Mouse (Mus musculus) stomach, embryonic 16.5 days (tissue): Measurements from ENCODE around the gene Eif3f. TPM values are rescaled to one million over a fixed set of nuclear protein-coding genes. Genes with fewer than 3 reads are reported as not detected.
A peak's percentile ranks its signal among the peaks of the same experiment; 100 is the strongest.

Source experiments
- ATAC-seq: fragments of 200-750 bp; cut with Nextera tagmentation; 2 replicates; pipeline ENCODE4 v1.8.0; 2017; ENCODE audit warnings: moderate number of reproducible peaks, moderate TSS enrichment; ENCODE audit not compliant: insufficient read depth, low FRiP score
- H3K27ac ChIP-seq: fragments of 300-500 bp; sonication (generic); 2 replicates; pipeline ENCODE4 v1.5.1; 2014; ENCODE audit warnings: low read length
- H3K27me3 ChIP-seq: fragments of 300-500 bp; sonication (generic); 2 replicates; pipeline ENCODE4 v1.6.1; 2014; ENCODE audit warnings: low read length, control low read depth, mixed read lengths; ENCODE audit not compliant: control insufficient read depth, insufficient read depth
- H3K36me3 ChIP-seq: fragments of 300-500 bp; sonication (generic); 2 replicates; pipeline ENCODE4 v1.6.1; 2014; ENCODE audit warnings: low read length; ENCODE audit not compliant: control insufficient read depth, insufficient read depth
- H3K4me1 ChIP-seq: fragments of 300-500 bp; sonication (generic); 2 replicates; pipeline ENCODE4 v1.6.1; 2014; ENCODE audit warnings: low read length, control low read depth, mixed read lengths; ENCODE audit not compliant: control insufficient read depth, insufficient read depth
- H3K4me2 ChIP-seq: fragments of 300-500 bp; sonication (generic); 2 replicates; pipeline ENCODE4 v1.6.1; 2014; ENCODE audit warnings: low read depth, low read length, mixed read lengths
- H3K4me3 ChIP-seq: fragments of 300-500 bp; sonication (generic); replicated peaks from 2 replicates; pipeline ENCODE4 v1.5.1; 2014; ENCODE audit warnings: mild to moderate bottlenecking, low read length
- H3K9ac ChIP-seq: fragments of 300-500 bp; sonication (generic); 2 replicates; pipeline ENCODE4 v1.6.1; 2014; ENCODE audit warnings: low read length
- H3K9me3 ChIP-seq: fragments of 300-500 bp; sonication (generic); replicated peaks from 2 replicates; pipeline ENCODE4 v1.6.1; 2016; ENCODE audit warnings: low read length, control low read depth; ENCODE audit not compliant: control insufficient read depth
- WGBS: fragments of 180-500 bp; shearing (Covaris S2); extraction: QIAGEN DNeasy Blood & Tissue Kit; methylation state at CpG from one replicate; pipeline ENCODE4 v1.1.7; 2014; 5-methylcytosine and 5-hydroxymethylcytosine counted together
- polyA plus RNA-seq: library from polyadenylated mRNA; unstranded; fragments of >200 nt; fragmentation: Nextera tagmentation; extraction: Ambion mirVana; gene quantifications from 2 replicates; pipeline ENCODE4 v1.2.1, GENCODE M21; 2015

Eif3f gene
- polyA plus RNA-seq, 1 experiment from 2014 or later = 63.5 TPM

- no peak for ATAC-seq
- Histone ChIP-seq H3K9me3 (no peaks in the 10 kb centered on the region), H3K4me2 (peak overlapping the region; percentile 68), H3K36me3 (peaks cover 20% of the 10 kb centered on the region), H3K9ac (peak overlapping the region; percentile 98), H3K27me3 (no peaks in the 10 kb centered on the region), H3K4me3 (peak overlapping the region; percentile 100), H3K4me1 (peaks cover 8% of the 10 kb centered on the region), H3K27ac (no peak overlapping the region)
- WGBS = 80% methylated on average over 7 of the region's 7 CpGs
Observed at GRCm38 (mm10) chr7:108935411-108935810, 1.2 kb downstream of the Eif3f start.

DNA sequence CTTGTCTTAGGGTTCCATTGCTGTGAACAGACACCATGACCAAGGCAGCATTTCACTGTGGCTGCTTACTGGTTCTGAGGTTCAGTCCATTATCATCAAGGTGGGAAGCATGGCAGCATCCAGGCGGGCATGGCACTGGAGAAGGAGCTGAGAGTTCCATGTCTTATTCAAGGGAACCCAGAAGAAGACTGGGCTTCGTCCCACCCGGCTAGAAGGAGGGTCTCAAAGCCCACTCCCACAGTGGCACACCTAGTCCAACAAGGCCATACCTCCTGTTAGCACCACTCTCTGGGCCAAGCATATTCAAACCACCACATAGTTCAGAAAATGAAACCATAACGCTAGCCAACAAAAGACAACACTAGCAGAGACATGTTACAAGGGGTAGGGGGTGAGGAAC lies 2.4 kb downstream of the Eif3f start:
- no peaks in the 10 kb centered on the region for H3K27me3 ChIP-seq
- peaks cover 8% of the 10 kb centered on the region for H3K4me1 ChIP-seq
- no peak overlapping the region for H3K4me2 ChIP-seq
- no peak overlapping the region for H3K4me3 ChIP-seq
- no peak overlapping the region for H3K9ac ChIP-seq
- 91% methylated on average over 4 of the region's 4 CpGs for WGBS
- peaks cover 31% of the 10 kb centered on the region for H3K36me3 ChIP-seq
- H3K9me3 ChIP-seq = no peaks in the 10 kb centered on the region
- no peak for ATAC-seq
- H3K27ac ChIP-seq = no peak overlapping the region

DNA sequence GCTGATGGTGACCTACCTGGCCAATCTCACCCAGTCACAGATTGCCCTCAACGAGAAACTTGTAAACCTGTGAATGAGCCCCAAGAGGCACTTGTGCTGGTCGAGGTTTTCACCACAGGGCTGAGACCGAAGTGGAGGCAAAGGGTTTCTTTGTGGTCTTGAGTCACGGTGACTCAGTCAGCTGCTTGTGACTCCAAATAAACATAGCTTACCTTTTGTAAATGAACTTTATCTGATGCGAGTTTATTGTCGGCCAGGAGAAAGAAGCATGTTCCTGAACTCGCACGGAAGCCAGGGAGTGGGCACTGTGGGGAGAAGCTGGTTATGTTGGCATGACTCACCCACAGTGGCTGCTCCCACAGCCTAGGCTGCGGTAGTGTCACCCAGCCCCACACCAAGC lies 7.2 kb downstream of the Eif3f start:
- 83% methylated on average over 9 of the region's 9 CpGs for WGBS
- peaks cover 37% of the 10 kb centered on the region for H3K36me3 ChIP-seq

GRCm38 (mm10) chr7:108944002-108944401 lies 9.8 kb downstream of the Eif3f start:
- no peak for ATAC-seq

More for the DNA sequence above, 7.2 kb downstream of the Eif3f start:
- no peaks in the 10 kb centered on the region for H3K27me3 ChIP-seq
- no peaks in the 10 kb centered on the region for H3K4me1 ChIP-seq
- H3K9ac ChIP-seq = no peak overlapping the region
- no peak for ATAC-seq
- no peak overlapping the region for H3K4me2 ChIP-seq
- no peak overlapping the region for H3K4me3 ChIP-seq
- no peak overlapping the region for H3K27ac ChIP-seq
- no peaks in the 10 kb centered on the region for H3K9me3 ChIP-seq

GRCm38 (mm10) chr7:108948611-108949010 lies 14.4 kb downstream of the Eif3f start:
- Histone ChIP-seq H3K27me3 (peaks cover 39% of the 10 kb centered on the region), H3K4me2 (no peak overlapping the region), H3K9ac (no peak overlapping the region), H3K9me3 (no peaks in the 10 kb centered on the region), H3K4me3 (no peak overlapping the region), H3K4me1 (peaks cover 12% of the 10 kb centered on the region), H3K36me3 (no peaks in the 10 kb centered on the region), H3K27ac (no peak overlapping the region)
- ATAC-seq = no peak

More at GRCm38 (mm10) chr7:108944002-108944401, 9.8 kb downstream of the Eif3f start:
- Histone ChIP-seq H3K4me3 (no peak overlapping the region), H3K27me3 (peaks cover under 1% of the 10 kb centered on the region; the same call in 1 of the 2 replicates), H3K4me1 (no peaks in the 10 kb centered on the region), H3K9me3 (no peaks in the 10 kb centered on the region), H3K36me3 (peaks cover 28% of the 10 kb centered on the region), H3K9ac (no peak overlapping the region), H3K4me2 (no peak overlapping the region), H3K27ac (no peak overlapping the region)
- 10% methylated on average over 2 of the region's 2 CpGs for WGBS

GRCm38 (mm10) chr7:108949301-108949700 lies 15.1 kb downstream of the Eif3f start:
- Histone ChIP-seq H3K27me3 (peaks cover 39% of the 10 kb centered on the region), H3K27ac (no peak overlapping the region), H3K4me1 (peaks cover 12% of the 10 kb centered on the region), H3K9me3 (no peaks in the 10 kb centered on the region), H3K4me3 (no peak overlapping the region), H3K4me2 (no peak overlapping the region), H3K9ac (no peak overlapping the region), H3K36me3 (no peaks in the 10 kb centered on the region)
- WGBS = 50% methylated on average over 2 of the region's 2 CpGs
- no peak for ATAC-seq

GRCm38 (mm10) chr7:108950312-108950761 lies 16.1 kb downstream of the Eif3f start, which contains the start of gene Tub:
Gene Tub, plus strand, starts transcription at chr7:108950338.
- WGBS = under 1% methylated on average over 43 of the region's 44 CpGs

GRCm38 (mm10) chr7:108950762-108951331 lies 16.6 kb downstream of the Eif3f start:
- no peak; the same call in 1 of the 2 replicates for ATAC-seq

More at GRCm38 (mm10) chr7:108950312-108950761, 16.1 kb downstream of the Eif3f start, which contains the start of gene Tub:
- Histone ChIP-seq H3K27ac (no peak within 1 kb of the TSS), H3K27me3 (peaks cover 39% of the 10 kb centered on the region), H3K9ac (peak within 1 kb of the TSS; percentile 34), H3K4me3 (peak within 1 kb of the TSS; percentile 45), H3K36me3 (no peaks in the 10 kb centered on the region), H3K9me3 (no peaks in the 10 kb centered on the region), H3K4me1 (peaks cover 12% of the 10 kb centered on the region), H3K4me2 (peak within 1 kb of the TSS; percentile 73)
- peak; percentile 42 for ATAC-seq

GRCm38 (mm10) chr7:108952801-108953200 lies 18.6 kb downstream of the Eif3f start:
- no peak overlapping the region for H3K4me2 ChIP-seq
- WGBS = 71% methylated on average over 6 of the region's 6 CpGs
- no peaks in the 10 kb centered on the region for H3K36me3 ChIP-seq
- no peak for ATAC-seq
- H3K9ac ChIP-seq = no peak overlapping the region
- no peak overlapping the region for H3K27ac ChIP-seq
- peaks cover 12% of the 10 kb centered on the region for H3K4me1 ChIP-seq
- H3K27me3 ChIP-seq = peaks cover 39% of the 10 kb centered on the region
- H3K4me3 ChIP-seq = no peak overlapping the region
- H3K9me3 ChIP-seq = no peaks in the 10 kb centered on the region

More at GRCm38 (mm10) chr7:108950762-108951331, 16.6 kb downstream of the Eif3f start:
- Histone ChIP-seq H3K4me2 (peak overlapping the region; percentile 73), H3K4me1 (peaks cover 12% of the 10 kb centered on the region), H3K9me3 (no peaks in the 10 kb centered on the region), H3K27ac (no peak overlapping the region), H3K9ac (peak overlapping the region; percentile 34), H3K4me3 (peak overlapping the region; percentile 45), H3K36me3 (no peaks in the 10 kb centered on the region), H3K27me3 (peaks cover 39% of the 10 kb centered on the region)
- WGBS = 1% methylated on average over 52 of the region's 52 CpGs
